Mouse (Mus musculus) spleen, adult 12 weeks (tissue): ENCODE results near the gene Prkacb.
"Not testable (repeated sequence)": the region's sequence is repeated elsewhere in the genome, so short reads cannot be mapped to it uniquely, and the experiment has no call there.

Experiments used
- DNase-seq: peaks from one replicate; pipeline ENCODE4 v3.0.0; 2022; ENCODE audit warnings: low spot score

The Prkacb gene

GRCm38 (mm10) chr3:146778451-146778850 lies 34.3 kb downstream of the Prkacb start:
- DNase-seq = no peak

GRCm38 (mm10) chr3:146776711-146777110 lies 36.1 kb downstream of the Prkacb start:
- no peak for DNase-seq

- DNase-seq = no peak
These were observed 41.9 kb downstream of the Prkacb start for GRCm38 (mm10) chr3:146770853-146771252.

- DNase-seq = no peak
These were observed 42.7 kb downstream of the Prkacb start for GRCm38 (mm10) chr3:146769940-146770659.

GRCm38 (mm10) chr3:146769569-146769939 lies 43.2 kb downstream of the Prkacb start:
- no peak for DNase-seq

GRCm38 (mm10) chr3:146768921-146769320 lies 43.9 kb downstream of the Prkacb start:
- DNase-seq = no peak

GRCm38 (mm10) chr3:146768360-146768759 lies 44.4 kb downstream of the Prkacb start:
- no peak for DNase-seq

- DNase-seq = no peak
These were observed 46.0 kb downstream of the Prkacb start for GRCm38 (mm10) chr3:146766701-146767181.

GRCm38 (mm10) chr3:146766071-146766605 lies 46.7 kb downstream of the Prkacb start:
- no peak for DNase-seq

GRCm38 (mm10) chr3:146764871-146765529 lies 47.8 kb downstream of the Prkacb start:
- peak; percentile 8 for DNase-seq

- DNase-seq = not testable (repeated sequence)
These were observed 49.7 kb downstream of the Prkacb start for GRCm38 (mm10) chr3:146763054-146763453.

GRCm38 (mm10) chr3:146761276-146761675 lies 51.5 kb downstream of the Prkacb start:
- DNase-seq = no peak

GRCm38 (mm10) chr3:146757970-146758960 lies 54.5 kb downstream of the Prkacb start:
- no peak for DNase-seq

GRCm38 (mm10) chr3:146754270-146754669 lies 58.5 kb downstream of the Prkacb start:
- DNase-seq = no peak

GRCm38 (mm10) chr3:146741564-146742202 lies 71.1 kb downstream of the Prkacb start:
- DNase-seq = no peak

GRCm38 (mm10) chr3:146741158-146741557 lies 71.6 kb downstream of the Prkacb start:
- DNase-seq = no peak

- not testable (repeated sequence) for DNase-seq
These were observed 76.6 kb downstream of the Prkacb start for GRCm38 (mm10) chr3:146736186-146736585.

- no peak for DNase-seq
These were observed 77.1 kb downstream of the Prkacb start for GRCm38 (mm10) chr3:146735657-146736056.

- no peak for DNase-seq
These were observed 77.7 kb downstream of the Prkacb start for GRCm38 (mm10) chr3:146734907-146735629.

GRCm38 (mm10) chr3:146731499-146731898 lies 81.3 kb downstream of the Prkacb start:
- DNase-seq = no peak

- DNase-seq = no peak
These were observed 89.8 kb downstream of the Prkacb start for GRCm38 (mm10) chr3:146723037-146723436.
